Mouse (Mus musculus): ENCODE measurements around the gene Agpat1.

Gene Agpat1

DNA sequence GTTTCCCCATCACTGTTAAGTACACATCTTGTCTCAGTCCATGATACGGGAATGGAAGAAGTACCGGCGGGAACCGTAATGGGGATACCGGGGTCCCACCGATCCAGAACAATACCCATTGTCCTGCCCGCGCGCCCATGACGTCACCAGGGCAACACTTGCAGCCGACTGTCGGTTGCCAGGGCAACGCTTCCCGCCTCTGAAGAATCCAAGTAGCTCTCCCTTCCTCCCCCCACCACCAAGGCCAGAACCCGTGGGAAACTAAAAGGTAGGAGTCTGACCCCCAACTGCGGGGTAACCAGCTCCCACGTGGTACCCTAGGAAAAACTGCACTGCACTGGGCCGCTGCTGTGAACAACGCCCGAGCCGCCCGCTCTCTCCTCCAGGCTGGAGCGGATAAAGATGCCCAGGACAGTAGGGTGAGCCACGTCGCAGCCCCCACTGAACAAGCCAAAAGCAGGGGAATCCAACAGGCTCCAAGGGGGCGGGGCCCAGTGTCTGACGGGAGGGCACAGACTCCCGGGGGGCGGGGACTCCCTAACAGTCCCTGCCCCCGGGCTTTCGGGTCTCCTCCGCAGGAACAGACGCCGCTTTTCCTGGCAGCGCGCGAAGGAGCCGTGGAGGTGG lies 17.2 kb upstream of the Agpat1 start:
- peak; percentile 94 for DNase-seq

DNA sequence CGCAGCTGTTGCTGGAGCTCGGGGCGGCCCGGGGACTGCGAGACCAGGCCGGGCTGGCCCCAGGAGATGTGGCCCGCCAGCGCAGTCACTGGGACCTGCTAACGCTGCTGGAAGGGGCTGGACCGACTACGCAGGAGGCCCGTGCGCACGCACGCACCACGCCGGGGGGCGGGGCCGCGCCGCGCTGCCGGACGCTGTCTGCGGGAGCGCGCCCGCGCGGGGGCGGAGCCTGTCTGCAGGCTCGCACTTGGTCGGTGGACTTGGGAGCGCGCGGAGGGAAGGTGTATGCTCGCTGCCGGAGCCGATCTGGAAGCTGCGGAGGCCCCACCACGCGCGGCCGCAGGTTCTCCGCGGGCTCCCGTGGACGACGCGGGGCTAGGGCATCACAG lies 16.6 kb upstream of the Agpat1 start:
- DNase-seq = peak; percentile 97

DNA sequence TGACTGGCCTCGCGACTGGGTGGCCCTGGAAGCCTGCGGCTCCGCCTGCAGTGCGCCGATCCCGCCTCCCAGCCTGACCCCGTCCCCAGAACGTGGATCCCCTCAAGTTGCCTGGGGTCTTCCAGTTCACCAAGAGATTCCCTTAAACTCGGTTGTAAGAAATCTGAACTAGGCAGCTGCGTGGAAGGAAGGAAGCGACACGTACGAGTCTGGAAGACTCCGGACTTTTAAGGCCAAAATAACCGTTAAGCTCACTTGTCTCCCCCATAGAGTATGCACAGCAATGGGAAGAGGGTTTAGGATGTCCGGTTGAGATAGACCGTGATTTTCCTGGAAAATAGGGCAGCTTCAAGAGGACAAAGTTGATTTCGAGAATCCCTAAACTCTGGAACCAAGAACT lies 16.2 kb upstream of the Agpat1 start:
- DNase-seq = no peak

DNA sequence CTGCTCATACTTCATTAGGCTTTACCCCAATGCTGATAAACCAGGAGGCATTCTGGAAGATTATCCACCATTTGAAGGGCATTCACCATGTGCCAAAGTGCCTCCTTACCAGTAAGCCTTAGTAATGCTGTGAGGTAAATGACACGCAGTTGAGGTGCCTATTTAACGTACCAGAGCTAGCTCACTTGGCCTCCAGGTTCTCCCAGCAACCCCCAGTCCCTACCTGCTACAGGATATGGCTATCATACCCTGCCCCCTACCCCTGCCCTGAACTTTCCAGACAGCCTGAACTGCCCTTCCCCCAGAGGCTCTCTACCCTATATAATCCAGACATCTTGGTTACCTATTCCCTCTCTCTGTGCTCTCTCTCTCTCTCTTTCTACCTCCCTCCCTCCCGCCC lies 15.3 kb upstream of the Agpat1 start:
- DNase-seq = no peak

DNA sequence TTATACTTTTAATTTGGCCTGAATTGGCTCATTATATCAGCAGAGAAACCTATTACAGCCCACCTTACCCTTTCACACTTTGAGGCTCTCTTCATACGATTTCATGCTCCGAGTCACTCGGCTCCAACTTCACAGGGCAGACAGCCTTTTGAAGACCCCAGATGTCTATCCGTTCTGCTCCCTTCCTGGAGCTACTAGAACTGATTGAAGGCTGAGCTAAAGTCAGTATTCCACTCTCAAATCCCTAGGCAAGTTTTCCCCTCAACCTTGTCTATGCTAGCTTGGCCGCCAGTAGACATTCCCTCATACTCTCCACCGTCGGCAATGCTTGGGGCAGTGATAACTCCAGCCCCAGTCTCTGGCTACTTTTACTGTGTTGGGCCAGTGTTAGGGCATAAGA lies 14.9 kb upstream of the Agpat1 start:
- DNase-seq = no peak

DNA sequence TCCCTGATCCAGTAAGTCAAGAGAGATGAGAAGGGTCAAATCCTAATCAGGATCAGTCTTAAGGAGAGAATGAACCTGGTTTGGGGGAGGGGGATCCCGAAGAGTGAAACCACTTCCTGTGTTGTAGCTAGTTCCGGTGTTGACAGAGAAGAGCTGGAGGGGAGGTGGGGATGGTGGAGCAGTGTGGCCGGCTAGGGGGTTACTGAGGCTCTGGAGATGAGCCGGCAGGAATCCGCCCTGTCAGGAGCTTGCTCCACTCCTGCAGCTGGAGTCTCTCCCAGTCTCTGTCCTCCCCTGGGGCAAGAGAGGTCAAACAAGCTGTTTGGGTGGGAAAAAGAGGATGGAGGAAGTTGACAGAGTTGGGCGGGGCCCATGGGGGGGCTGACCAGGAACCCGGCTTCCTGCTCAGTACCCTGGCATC lies 14.4 kb upstream of the Agpat1 start, which contains the start of gene Gpsm3:
Gene Gpsm3 (plus strand): TSS at position 126 of the 421 bp plus-strand sequence.
- peak; percentile 88 for DNase-seq

DNA sequence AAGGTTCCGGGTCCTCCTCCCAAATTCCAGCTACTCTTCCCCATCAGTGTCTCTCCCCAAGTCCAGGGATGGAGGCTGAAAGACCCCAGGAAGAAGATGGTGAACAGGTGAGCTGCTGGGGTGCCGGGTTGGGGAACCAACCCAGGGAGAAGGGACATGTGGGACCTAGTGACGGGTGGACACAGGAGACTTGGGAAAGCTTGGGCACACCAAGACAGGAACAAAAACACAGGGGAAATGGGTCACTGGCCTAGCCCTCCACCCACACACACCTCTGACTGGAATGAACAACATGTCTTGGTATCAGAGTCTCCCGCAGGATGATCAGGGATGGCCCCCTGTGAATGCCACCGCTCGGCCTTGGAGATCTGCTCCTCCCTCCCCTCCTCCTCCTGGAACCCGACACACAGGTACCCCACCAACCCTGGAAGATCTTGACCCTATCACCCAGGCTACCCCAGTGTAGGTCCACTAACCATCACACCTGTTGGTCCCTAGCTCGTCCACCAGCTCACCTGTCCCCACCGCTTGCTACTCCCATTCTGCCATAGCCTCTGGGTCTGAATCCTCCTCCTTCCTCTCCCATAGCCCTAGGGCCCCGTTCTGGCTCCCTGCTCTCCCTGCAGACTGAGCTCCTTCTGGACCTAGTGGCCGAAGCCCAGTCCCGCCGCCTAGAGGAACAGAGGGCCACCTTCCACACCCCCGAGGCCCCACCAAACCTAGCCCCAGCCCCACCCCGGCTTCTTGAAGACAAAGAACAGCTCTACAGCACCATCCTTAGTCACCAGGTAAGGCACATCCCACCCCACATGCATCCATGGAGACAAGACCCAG lies 13.7 kb upstream of the Agpat1 start:
- DNase-seq = no peak

DNA sequence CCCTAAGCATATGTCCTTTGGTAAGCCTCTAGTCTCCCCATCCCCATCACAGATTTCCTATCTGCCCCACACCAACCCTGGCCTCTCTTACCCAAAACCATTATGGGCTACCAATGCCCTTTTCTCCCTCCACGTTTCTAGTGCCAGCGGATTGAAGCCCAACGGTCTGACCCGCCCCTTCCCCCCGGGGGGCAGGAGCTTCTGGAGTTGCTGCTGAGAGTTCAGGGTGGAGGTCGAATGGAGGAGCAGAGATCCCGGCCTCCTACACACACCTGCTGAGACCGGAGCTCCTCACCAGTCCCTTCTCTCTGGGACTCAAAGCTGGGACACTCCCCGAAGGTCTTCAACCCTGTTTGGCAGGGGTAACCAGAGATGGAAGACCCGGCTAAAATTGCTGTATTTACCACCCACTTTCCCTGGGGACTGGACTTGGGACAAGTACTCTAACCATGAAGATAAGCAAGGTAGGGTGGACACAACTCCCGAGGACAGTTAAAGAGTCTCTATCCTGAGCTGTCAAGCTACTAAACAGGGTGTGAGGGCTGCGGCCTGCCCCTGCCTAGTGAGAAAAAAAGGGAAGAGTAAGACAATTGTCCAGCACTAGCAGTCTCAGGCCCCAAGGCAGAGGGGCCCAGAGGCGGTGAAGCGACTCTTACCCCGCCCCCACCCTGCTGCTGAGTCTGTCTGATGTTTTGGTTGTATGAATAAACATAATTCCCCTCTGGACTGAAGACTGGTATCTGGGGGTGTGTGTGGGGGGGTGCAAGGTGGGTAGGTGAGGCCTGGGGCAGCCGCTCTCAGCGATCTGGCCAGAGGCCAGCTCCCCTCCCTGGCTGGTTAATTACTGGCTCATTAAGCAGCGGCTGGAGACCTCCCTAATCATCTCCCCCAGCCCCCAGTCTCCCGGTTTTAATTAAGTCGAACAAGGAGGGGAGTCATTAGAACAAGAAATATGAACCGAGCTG lies 12.8 kb upstream of the Agpat1 start, which contains the start of gene Pbx2:
Gene Pbx2 (plus strand): TSS at position 238 of the 965 bp plus-strand sequence.
- peak; percentile 49 for DNase-seq

DNA sequence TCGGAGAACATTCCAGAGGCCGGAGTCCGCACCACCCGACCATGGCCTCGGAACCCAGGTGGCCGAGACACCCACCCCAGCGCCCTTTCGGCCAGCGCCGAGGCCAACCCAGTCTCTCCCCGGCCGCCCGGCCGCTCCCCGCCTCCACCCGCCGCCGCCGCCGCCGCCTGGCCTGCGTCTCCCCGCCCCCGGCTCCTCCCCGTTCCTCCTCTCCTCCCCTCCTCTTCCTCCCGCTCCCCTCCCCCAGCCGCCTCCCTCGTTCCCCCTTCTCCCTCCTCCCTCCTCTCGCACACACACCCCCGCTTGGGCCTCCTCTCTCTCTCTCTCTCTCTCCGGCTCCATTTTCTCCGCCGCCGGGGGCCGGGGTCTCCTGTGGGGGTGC lies 12.1 kb upstream of the Agpat1 start:
- DNase-seq = peak; percentile 96

DNA sequence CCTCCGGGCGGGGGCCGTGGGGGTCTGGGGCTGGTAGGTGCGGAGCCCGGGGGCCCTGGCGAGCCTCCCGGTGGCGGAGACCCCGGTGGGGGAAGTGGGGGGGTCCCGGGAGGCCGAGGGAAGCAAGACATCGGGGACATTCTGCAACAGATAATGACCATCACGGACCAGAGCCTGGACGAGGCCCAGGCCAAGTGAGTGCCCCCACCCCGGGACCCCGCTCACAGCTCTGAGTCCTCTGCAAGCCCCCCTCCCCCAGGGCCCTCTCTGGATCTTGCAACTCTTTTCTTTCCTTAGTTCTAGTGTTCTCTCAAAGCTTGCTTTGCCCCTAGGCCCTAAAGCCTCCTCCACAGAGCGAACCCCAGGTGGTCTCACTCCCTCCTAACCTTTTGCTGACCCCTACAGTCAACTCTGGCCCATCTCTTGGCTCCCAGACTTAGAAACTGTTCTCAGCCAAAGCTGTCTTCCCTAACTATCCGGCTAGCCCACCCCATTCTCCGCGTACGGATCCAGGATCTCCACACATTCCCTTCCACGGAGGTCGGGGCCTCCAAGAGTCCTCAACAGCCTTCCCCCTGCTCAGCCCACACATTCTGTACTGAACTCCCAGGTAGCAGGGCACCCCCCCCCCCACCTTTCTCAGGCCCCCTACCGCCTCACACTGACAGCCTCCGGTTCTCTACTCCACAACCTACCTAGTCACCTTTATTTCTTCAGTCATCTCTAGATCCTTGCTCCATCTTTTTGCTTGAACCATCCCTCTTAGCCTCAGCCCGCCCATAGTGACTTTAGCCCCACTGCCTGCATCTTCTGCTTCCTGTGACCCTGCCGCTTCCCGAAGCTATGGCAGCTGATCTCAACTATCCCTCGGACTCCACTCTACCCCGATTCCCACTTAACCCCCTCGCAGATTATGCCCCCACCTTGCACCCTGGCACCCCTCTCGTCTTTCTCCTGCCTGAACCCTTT lies 11.2 kb upstream of the Agpat1 start:
- DNase-seq = peak; percentile 61

DNA sequence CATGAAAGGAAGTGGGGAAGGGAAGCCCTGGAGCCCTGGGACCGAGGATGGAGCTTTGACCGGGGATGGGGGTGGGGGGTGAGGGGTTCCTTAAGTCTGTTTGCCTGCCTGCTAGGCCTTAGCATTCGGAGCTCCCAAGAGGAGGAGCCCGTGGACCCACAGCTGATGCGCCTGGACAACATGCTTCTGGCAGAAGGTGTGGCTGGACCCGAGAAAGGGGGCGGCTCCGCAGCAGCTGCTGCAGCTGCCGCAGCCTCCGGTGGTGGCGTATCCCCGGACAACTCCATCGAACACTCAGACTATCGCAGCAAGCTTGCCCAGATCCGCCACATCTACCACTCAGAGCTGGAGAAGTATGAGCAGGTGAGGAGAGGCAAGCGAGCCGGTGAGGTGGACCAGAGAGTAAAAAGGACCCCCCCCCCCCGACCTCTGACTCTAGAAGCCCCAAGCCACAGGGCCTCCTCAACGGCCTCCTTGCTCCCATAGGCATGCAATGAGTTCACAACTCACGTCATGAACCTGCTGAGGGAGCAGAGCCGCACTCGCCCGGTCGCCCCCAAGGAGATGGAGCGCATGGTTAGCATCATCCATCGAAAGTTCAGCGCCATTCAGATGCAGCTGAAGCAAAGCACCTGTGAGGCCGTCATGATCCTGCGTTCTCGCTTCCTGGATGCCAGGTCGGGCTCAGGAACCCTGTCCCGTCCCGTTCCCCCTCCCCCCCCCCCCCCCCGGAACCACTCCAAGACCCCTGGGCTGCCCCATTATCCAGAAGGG lies 10.1 kb upstream of the Agpat1 start:
- peak; percentile 70 for DNase-seq

DNA sequence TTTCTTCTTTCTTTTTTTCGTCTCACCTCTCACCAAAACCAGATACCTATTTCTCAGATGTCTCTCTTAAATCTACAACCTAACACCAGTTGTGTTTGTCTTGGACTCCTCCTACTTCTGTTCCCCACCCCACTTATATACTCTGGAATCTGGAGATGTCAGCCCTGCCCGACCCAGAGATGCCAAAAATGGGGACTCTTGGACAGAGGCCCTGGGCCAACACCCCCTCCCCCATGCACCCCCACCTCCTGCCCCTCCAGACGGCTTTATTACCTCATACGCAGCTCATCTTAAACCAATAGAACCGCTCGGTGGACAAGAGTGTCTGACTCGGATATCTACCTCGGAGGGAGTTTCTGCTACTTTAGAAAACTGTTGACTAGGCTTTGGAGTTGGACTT lies 8.0 kb upstream of the Agpat1 start:
- DNase-seq = no peak

DNA sequence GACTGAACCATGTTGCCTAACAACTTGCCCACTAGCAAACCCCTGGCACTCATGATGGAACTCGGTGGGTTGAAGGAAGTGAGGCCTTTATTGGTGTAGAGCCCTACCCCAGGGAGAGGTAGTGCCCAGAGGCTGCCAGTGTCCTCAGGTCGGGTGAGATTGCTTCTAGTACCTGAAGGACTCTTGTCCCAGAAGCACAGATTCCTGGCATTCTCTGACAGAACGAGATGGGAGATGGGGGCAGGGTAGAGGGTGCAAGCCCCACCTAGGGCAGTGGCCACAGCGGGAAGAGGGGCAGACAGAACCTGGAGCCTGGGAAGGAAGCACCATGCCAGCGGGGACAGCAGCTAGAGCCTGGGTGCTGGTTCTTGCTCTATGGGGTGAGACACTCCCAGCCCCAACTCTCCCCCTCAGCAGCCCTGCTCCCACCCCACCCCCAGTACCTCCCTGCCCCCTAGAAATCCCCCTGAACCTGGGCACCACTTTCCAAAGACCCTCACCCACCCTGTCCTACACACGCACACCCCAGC lies 6.4 kb upstream of the Agpat1 start, which contains the start of gene Ager:
Gene Ager (plus strand): TSS at position 297 of the 530 bp plus-strand sequence.
- peak; percentile 78 for DNase-seq

DNA sequence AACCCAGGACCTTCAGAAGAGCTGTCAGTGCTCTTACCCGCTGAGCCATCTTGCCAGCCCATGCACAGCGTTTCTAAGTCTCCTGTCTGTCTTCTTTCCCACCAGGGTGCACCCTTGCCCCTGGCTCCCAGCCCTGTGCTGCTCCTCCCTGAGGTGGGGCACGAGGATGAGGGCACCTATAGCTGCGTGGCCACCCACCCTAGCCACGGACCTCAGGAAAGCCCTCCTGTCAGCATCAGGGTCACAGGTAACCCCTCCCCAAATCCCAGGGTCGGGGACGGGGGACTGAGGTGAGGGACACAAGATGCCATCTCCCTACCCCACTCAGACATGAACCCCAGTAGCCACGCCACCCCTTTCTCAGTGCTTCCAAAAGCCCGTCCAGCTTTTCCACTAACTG lies 4.2 kb upstream of the Agpat1 start:
- DNase-seq = no peak

DNA sequence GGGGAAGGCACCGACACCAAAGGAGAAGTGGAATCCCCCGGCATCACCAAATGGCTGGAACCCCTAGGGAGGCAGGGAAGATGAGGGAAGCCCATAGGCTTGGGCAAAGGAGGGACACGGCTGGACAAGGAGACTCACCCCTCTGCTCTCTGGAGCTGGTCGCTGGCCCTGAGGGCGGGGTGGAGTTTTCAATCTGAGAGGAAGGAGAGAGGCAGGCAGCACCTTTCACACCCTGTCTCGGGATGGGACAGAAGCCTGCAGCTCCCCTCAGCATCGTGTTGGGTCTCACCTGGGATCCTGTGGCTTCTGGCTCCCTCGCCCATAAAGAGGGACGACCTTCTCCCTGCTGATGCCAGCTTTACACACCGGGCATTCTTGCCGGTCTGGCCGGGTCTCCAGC lies 2.3 kb upstream of the Agpat1 start:
- no peak for DNase-seq

DNA sequence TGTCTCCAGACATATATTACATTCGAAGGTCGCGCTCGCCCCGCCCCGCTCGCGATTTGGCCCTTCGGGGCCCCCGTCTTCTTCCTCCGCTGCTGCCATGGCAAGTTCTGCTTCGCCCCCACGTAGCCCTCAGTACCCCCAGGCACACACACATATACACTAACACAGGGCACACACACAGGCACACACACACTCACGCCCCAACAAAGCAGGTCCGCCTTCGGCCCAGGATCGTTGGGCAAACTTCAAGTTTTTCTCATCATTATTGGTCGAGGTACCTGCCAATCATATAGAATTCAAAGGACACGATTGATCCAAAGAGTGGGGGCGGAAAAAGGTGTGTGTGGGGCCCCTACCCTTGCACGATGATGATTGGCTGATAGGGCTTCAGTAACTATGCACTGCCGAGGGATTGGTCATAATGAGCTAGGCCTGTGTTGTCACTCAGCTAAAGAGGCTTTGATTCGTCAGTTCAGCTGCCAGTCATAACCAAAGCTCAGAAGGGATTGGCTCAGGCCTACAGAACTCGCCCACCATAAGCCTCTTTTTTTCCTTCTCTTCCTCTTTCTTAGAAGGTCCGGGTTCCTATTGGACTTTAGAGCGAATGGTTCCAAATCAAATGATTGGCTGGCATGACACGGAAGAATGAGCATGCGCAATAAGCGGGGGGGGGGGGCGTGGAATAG lies 544 bp upstream of the Agpat1 start, which contains the start of gene Rnf5:
Gene Rnf5 (minus strand): TSS at position 316 of the 686 bp plus-strand sequence.
- peak; percentile 100 for DNase-seq

DNA sequence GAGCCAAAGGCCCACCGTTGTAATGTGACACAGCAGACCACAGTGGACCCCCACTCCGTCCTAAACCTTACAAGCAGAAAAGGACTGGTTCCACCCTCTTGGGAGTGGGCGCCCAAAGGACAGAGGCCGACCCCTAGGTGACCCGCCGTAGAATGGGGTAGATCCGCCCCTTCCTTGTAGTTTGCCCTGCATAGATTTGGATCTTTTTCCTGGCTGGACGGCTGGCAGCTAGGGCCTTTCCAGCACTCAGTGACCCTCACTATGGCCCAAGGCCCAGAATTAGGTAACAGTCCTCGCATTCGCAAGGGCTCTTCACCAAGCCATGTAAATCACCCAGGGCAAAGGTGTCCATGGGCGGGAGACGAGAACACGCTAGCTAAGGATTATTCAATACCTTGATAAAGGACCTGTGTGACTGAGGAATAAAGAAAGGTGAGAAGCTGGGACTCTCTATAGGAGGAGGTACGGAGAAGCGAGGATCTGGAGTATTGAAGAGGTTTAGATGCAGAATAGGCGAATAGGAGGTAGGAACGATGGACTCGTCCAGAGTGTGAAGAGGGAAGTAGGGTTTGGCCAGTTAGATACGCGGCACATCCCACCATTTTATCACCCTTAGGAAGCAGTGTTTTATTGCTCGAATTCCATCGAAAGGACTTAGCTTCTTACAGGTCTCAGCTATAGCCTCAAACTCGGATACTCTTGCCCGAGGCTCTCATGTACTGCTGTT lies 612 bp downstream of the Agpat1 start:
- DNase-seq = peak; percentile 77

DNA sequence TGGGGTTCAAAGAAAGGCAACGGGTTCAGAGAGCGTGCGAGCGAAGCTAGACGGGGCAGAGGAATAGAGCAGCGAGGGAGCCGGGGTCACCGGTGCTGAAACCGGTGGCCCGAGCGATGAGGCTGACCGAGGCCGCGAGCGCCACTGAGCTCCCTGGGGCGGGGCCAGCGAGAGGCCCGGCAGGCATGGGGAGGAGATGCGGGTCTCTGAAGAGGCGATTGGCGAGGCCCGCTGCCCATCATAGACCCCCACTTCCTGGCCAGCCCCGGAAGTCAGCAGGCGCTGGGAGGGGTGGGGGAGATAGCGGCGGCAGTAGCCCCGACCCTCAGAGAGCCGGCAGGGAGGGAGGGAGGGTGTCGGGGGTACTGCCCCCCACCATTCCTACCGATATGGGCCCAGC lies 1.5 kb downstream of the Agpat1 start:
- DNase-seq = peak; percentile 98
